Mouse (Mus musculus): ENCODE measurements around the gene Gtf3a. TPM values are rescaled to one million over a fixed set of nuclear protein-coding genes. Genes with fewer than 3 reads are reported as not detected.
A peak's percentile ranks its signal among the peaks of the same experiment; 100 is the strongest.

The Gtf3a gene
- total RNA-seq, 1 experiment: 80.4 TPM

DNA sequence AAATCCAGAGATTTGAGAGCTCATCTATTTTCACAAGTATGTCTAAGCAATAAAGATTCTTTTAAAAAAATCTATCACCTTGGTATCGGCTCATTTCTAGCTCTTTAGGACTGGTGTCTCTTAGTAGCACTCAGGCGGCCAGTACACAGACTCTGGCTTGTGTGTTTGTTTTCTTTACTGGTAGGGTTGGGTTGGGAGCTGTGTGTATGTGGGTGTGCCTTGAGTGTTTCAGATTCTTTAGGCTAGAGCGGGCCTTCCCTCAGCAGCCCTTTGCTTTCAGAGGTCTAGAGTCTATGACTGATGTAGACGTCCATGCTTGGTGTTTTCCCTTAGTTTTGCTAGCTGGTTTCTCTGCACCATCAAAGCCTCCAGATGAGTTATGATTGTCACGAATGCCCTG, 24.9 kb upstream of the Gtf3a start:
- no peaks in the 10 kb centered on the region for H3K9me3 ChIP-seq (ENCODE audit: control insufficient read depth, insufficient read depth, low read depth, low read length)
- in situ Hi-C loops (cut with MboI; ENCODE audit: low sequenced_read_pairs in 2 of 2, unreplicated experiment in 2 of 2): no loop called here
- H3K27ac ChIP-seq (ENCODE audit: insufficient read depth, low read depth, low read length, poor library complexity, severe bottlenecking): peak overlapping the region; percentile 52; the same call in 1 of the 2 replicates
- no peak overlapping the region for H3K4me3 ChIP-seq (ENCODE audit: insufficient read depth in 1 of 2, low read depth in 1 of 2, low read length in 2 of 2, poor library complexity in 1 of 2, severe bottlenecking in 1 of 2)
- no peak for DNase-seq (ENCODE audit: low read depth, low spot score)
- H3K9ac ChIP-seq (ENCODE audit: insufficient read depth, low read depth, low read length, poor library complexity, severe bottlenecking): no peak overlapping the region
- peaks cover 3 to 19% of the 10 kb centered on the region in 2 experiments; a peak in 3 of 4 replicates for H3K4me1 ChIP-seq (ENCODE audit: control insufficient read depth in 2 of 2, insufficient read depth in 2 of 2, low read length in 2 of 2, poor library complexity in 1 of 2)
- no peak for TF ChIP-seq ZC3H11A (IDR thresholded peaks at IDR 0.05; ENCODE audit: borderline replicate concordance, low read depth, low read length)
- TF ChIP-seq ZNF384 (IDR thresholded peaks at IDR 0.05; ENCODE audit: low read depth, low read length): no peak
- TF ChIP-seq MAFK (IDR thresholded peaks at IDR 0.05; ENCODE audit: insufficient read depth, low read depth, low read length): no peak
- no peak for TF ChIP-seq CHD2 (IDR thresholded peaks at IDR 0.05; ENCODE audit: low read depth, low read length)
- no peak for TF ChIP-seq HCFC1 (IDR thresholded peaks at IDR 0.05; ENCODE audit: borderline replicate concordance, insufficient read depth, low read length)
- H3K36me3 ChIP-seq (ENCODE audit: control insufficient read depth, insufficient read depth, low read length, poor library complexity, severe bottlenecking): no peaks in the 10 kb centered on the region

GRCm38 (mm10) chr5:146926673-146927072, 21.8 kb upstream of the Gtf3a start:
- DNase-seq (ENCODE audit: low read depth, low spot score): no peak
- TF ChIP-seq ZNF384 (IDR thresholded peaks at IDR 0.05; ENCODE audit: low read depth, low read length): no peak
- TF ChIP-seq CHD2 (IDR thresholded peaks at IDR 0.05; ENCODE audit: low read depth, low read length): no peak
- TF ChIP-seq MAFK (IDR thresholded peaks at IDR 0.05; ENCODE audit: insufficient read depth, low read depth, low read length): no peak
- TF ChIP-seq ZC3H11A (IDR thresholded peaks at IDR 0.05; ENCODE audit: borderline replicate concordance, low read depth, low read length): no peak
- no peak for TF ChIP-seq HCFC1 (IDR thresholded peaks at IDR 0.05; ENCODE audit: borderline replicate concordance, insufficient read depth, low read length)
- Histone ChIP-seq H3K9me3 (ENCODE audit: control insufficient read depth, insufficient read depth, low read depth, low read length) (no peaks in the 10 kb centered on the region), H3K4me1 (ENCODE audit: control insufficient read depth in 2 of 2, insufficient read depth in 2 of 2, low read length in 2 of 2, poor library complexity in 1 of 2) (peaks cover 0 to 12% of the 10 kb centered on the region in 2 experiments; a peak in 3 of 4 replicates), H3K9ac (ENCODE audit: insufficient read depth, low read depth, low read length, poor library complexity, severe bottlenecking) (no peak overlapping the region), H3K36me3 (ENCODE audit: control insufficient read depth, insufficient read depth, low read length, poor library complexity, severe bottlenecking) (no peaks in the 10 kb centered on the region), H3K27ac (ENCODE audit: insufficient read depth, low read depth, low read length, poor library complexity, severe bottlenecking) (peak overlapping the region; percentile 66; the same call in 1 of the 2 replicates), H3K4me3 (ENCODE audit: insufficient read depth in 1 of 2, low read depth in 1 of 2, low read length in 2 of 2, poor library complexity in 1 of 2, severe bottlenecking in 1 of 2) (no peak overlapping the region)
- in situ Hi-C loops (cut with MboI; ENCODE audit: low sequenced_read_pairs in 2 of 2, unreplicated experiment in 2 of 2): no loop called here

DNA sequence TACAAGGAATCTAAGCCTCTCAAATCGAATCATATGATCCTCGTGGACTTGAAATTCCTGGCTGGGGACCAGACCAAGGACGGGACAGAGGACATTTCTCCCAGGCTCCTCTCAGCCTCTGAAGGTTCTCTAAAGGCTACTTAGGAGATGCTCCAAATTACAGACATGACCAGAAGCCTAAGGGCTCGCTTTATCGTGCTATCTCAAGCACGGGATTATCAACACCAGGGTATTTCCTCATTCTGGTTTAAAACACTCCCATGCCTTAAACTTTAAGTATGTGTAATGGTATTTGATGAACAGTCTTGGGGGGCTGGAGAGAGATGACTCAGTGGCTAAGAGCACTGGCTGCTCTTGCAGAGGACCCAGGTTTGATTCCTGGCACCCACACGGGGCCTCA, 17.0 kb upstream of the Gtf3a start:
- no peaks in the 10 kb centered on the region for H3K36me3 ChIP-seq (ENCODE audit: control insufficient read depth, insufficient read depth, low read length, poor library complexity, severe bottlenecking)
- in situ Hi-C loops (cut with MboI; ENCODE audit: low sequenced_read_pairs in 2 of 2, unreplicated experiment in 2 of 2): no loop called here
- no peak overlapping the region for H3K9ac ChIP-seq (ENCODE audit: insufficient read depth, low read depth, low read length, poor library complexity, severe bottlenecking)
- DNase-seq (ENCODE audit: low read depth, low spot score): no peak
- H3K9me3 ChIP-seq (ENCODE audit: control insufficient read depth, insufficient read depth, low read depth, low read length): no peaks in the 10 kb centered on the region
- H3K4me1 ChIP-seq (ENCODE audit: control insufficient read depth in 2 of 2, insufficient read depth in 2 of 2, low read length in 2 of 2, poor library complexity in 1 of 2): peaks cover 0 to 7% of the 10 kb centered on the region in 2 experiments; a peak in 2 of 4 replicates
- H3K27ac ChIP-seq (ENCODE audit: insufficient read depth, low read depth, low read length, poor library complexity, severe bottlenecking): no peak overlapping the region
- TF ChIP-seq CHD2 (IDR thresholded peaks at IDR 0.05; ENCODE audit: low read depth, low read length): no peak
- TF ChIP-seq MAFK (IDR thresholded peaks at IDR 0.05; ENCODE audit: insufficient read depth, low read depth, low read length): no peak
- TF ChIP-seq ZC3H11A (IDR thresholded peaks at IDR 0.05; ENCODE audit: borderline replicate concordance, low read depth, low read length): no peak
- no peak for TF ChIP-seq ZNF384 (IDR thresholded peaks at IDR 0.05; ENCODE audit: low read depth, low read length)
- no peak for TF ChIP-seq HCFC1 (IDR thresholded peaks at IDR 0.05; ENCODE audit: borderline replicate concordance, insufficient read depth, low read length)
- no peak overlapping the region for H3K4me3 ChIP-seq (ENCODE audit: insufficient read depth in 1 of 2, low read depth in 1 of 2, low read length in 2 of 2, poor library complexity in 1 of 2, severe bottlenecking in 1 of 2)

- Histone ChIP-seq H3K27ac (ENCODE audit: insufficient read depth, low read depth, low read length, poor library complexity, severe bottlenecking) (no peak overlapping the region), H3K9ac (ENCODE audit: insufficient read depth, low read depth, low read length, poor library complexity, severe bottlenecking) (no peak overlapping the region), H3K4me3 (ENCODE audit: insufficient read depth in 1 of 2, low read depth in 1 of 2, low read length in 2 of 2, poor library complexity in 1 of 2, severe bottlenecking in 1 of 2) (no peak overlapping the region), H3K4me1 (ENCODE audit: control insufficient read depth in 2 of 2, insufficient read depth in 2 of 2, low read length in 2 of 2, poor library complexity in 1 of 2) (peaks cover 0 to 3% of the 10 kb centered on the region in 2 experiments; a peak in 1 of 4 replicates), H3K36me3 (ENCODE audit: control insufficient read depth, insufficient read depth, low read length, poor library complexity, severe bottlenecking) (no peaks in the 10 kb centered on the region), H3K9me3 (ENCODE audit: control insufficient read depth, insufficient read depth, low read depth, low read length) (no peaks in the 10 kb centered on the region)
- in situ Hi-C loops (cut with MboI; ENCODE audit: low sequenced_read_pairs in 2 of 2, unreplicated experiment in 2 of 2): no loop called here
- DNase-seq (ENCODE audit: low read depth, low spot score): no peak
- TF ChIP-seq CHD2 (IDR thresholded peaks at IDR 0.05; ENCODE audit: low read depth, low read length): no peak
- no peak for TF ChIP-seq MAFK (IDR thresholded peaks at IDR 0.05; ENCODE audit: insufficient read depth, low read depth, low read length)
- TF ChIP-seq HCFC1 (IDR thresholded peaks at IDR 0.05; ENCODE audit: borderline replicate concordance, insufficient read depth, low read length): no peak
- TF ChIP-seq ZC3H11A (IDR thresholded peaks at IDR 0.05; ENCODE audit: borderline replicate concordance, low read depth, low read length): no peak
Measured at GRCm38 (mm10) chr5:146931904-146932553, 16.4 kb upstream of the Gtf3a start.
